In the genomic region with DNA sequence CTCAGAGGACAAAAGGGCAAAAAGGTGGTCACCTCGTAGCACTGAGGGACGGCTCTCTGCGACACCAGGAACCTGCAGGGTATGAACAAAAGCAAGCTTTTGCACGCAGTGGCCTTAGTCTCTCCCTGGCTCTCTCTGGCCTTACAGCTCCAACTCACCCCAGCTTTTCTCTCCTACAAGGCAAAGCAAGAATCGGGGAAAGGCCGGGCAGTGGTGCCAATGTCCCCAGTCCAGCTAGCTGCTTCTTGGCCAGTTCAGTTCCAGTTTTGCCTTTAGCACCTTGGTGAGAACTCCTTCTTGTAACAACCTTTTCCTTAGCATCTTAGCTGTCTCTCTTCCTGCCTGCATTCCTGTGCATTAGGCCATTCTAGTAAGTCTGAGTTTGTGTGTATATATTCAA, we compare ENCODE assay signal across 40 mouse cellular contexts. TPM values are rescaled to one million over a fixed set of nuclear protein-coding genes. Genes with fewer than 3 reads are reported as not detected.
"Had no signal": no experiment of that assay in that cellular context is flagged by ENCODE, and none has a peak within 500 bp of the region (broad histone marks: within the 10 kb centered on the region; RNA-seq: fewer than 3 reads in every experiment).

No protein-coding gene starts in this region.

- DNase-seq: left cerebral cortex, postnatal 4 days; liver; liver, embryonic 13.5 days; liver, postnatal 0 days; lung, adult 18-20 months; lung, adult 2 months; lung, embryonic 14.5 days; lung, postnatal 10 days; lung, postnatal 14 days; lung, postnatal 36 days; lung, postnatal 4 days; midbrain, embryonic 14.5 days had no signal

- H3K4me2 ChIP-seq: limb, embryonic 12.5 days; limb, embryonic 13.5 days; limb, embryonic 15.5 days; liver, embryonic 11.5 days; liver, embryonic 12.5 days; liver, embryonic 13.5 days; liver, embryonic 15.5 days; lung, embryonic 14.5 days; lung, embryonic 15.5 days; midbrain, embryonic 11.5 days; midbrain, embryonic 12.5 days; midbrain, embryonic 13.5 days; midbrain, embryonic 15.5 days; neural tube, embryonic 12.5 days had no signal

- H3K27ac ChIP-seq: limb, embryonic 10.5 days; limb, embryonic 12.5 days; limb, embryonic 13.5 days; limb, embryonic 15.5 days; liver, embryonic 12.5 days; liver, embryonic 13.5 days; liver, embryonic 14.5 days; liver, embryonic 15.5 days; lung, embryonic 15.5 days; macrophage; midbrain, embryonic 10.5 days; midbrain, embryonic 12.5 days; midbrain, embryonic 13.5 days; midbrain, embryonic 15.5 days; neural tube, embryonic 12.5 days had no signal

- H3K4me1 ChIP-seq: limb, embryonic 15.5 days; liver, embryonic 13.5 days; midbrain, embryonic 10.5 days; midbrain, embryonic 12.5 days; midbrain, embryonic 13.5 days; midbrain, embryonic 15.5 days; neural tube, embryonic 12.5 days had no signal

- H3K27me3 ChIP-seq: limb, embryonic 12.5 days; limb, embryonic 13.5 days; limb, embryonic 15.5 days; liver, embryonic 12.5 days; liver, embryonic 13.5 days; liver, embryonic 15.5 days; lung, embryonic 15.5 days; megakaryocyte, embryonic 14.5 days; midbrain, embryonic 12.5 days; midbrain, embryonic 13.5 days; midbrain, embryonic 15.5 days; neural tube, embryonic 12.5 days had no signal

- ATAC-seq: liver, embryonic 12.5 days; liver, postnatal 0 days; lung, postnatal 0 days; midbrain, embryonic 13.5 days; midbrain, embryonic 15.5 days; midbrain, embryonic 16.5 days had no signal

- H3K9me3 ChIP-seq: limb, embryonic 10.5 days; limb, embryonic 12.5 days; limb, embryonic 13.5 days; limb, embryonic 15.5 days; liver, embryonic 12.5 days; liver, embryonic 13.5 days; liver, embryonic 15.5 days; lung, embryonic 15.5 days; megakaryocyte, embryonic 14.5 days; midbrain, embryonic 10.5 days; midbrain, embryonic 12.5 days; midbrain, embryonic 13.5 days; midbrain, embryonic 15.5 days; neural tube, embryonic 12.5 days had no signal

- H3K4me3 ChIP-seq: limb, embryonic 10.5 days; limb, embryonic 12.5 days; limb, embryonic 13.5 days; limb, embryonic 15.5 days; liver, embryonic 12.5 days; liver, embryonic 13.5 days; liver, embryonic 15.5 days; lung, embryonic 15.5 days; megakaryocyte, embryonic 14.5 days; midbrain, embryonic 10.5 days; midbrain, embryonic 12.5 days; midbrain, embryonic 13.5 days; midbrain, embryonic 15.5 days; myocyte; neural tube, embryonic 12.5 days had no signal

- H3K36me3 ChIP-seq: midbrain, embryonic 12.5 days; midbrain, embryonic 15.5 days had no signal

- H3K9ac ChIP-seq: limb, embryonic 12.5 days; limb, embryonic 13.5 days; limb, embryonic 15.5 days; liver, embryonic 12.5 days; liver, embryonic 13.5 days; liver, embryonic 14.5 days; liver, embryonic 15.5 days; liver, postnatal 0 days; lung, embryonic 14.5 days; lung, embryonic 15.5 days; midbrain, embryonic 12.5 days; midbrain, embryonic 13.5 days; midbrain, embryonic 15.5 days; neural tube, embryonic 12.5 days had no signal

RNA-seq across cellular contexts. Expression of gene Rhoc, which starts 13.3 kb away (rescaled TPM):
- total RNA-seq: megakaryocyte-erythroid progenitor cell, adult 5-6 weeks had no signal

RNA-seq across cellular contexts. Expression of gene Fam19a3, which starts 19.8 kb away (rescaled TPM):
- total RNA-seq: left cerebral cortex, postnatal 10 days; left cerebral cortex, postnatal 14 days; megakaryocyte progenitor cell, adult 5-6 weeks; megakaryocyte, adult 5-6 weeks; megakaryocyte-erythroid progenitor cell, adult 5-6 weeks had no signal
- polyA plus RNA-seq: liver, embryonic 11.5 days; liver, embryonic 12.5 days; liver, embryonic 13.5 days; liver, embryonic 15.5 days; liver, embryonic 16.5 days; liver, postnatal 0 days; lung, embryonic 14.5 days; macrophage; midbrain, embryonic 11.5 days; midbrain, embryonic 12.5 days; midbrain, embryonic 13.5 days; midbrain, embryonic 14.5 days; midbrain, embryonic 16.5 days; midbrain, postnatal 0 days; myocyte; neural tube, embryonic 11.5 days; neural tube, embryonic 12.5 days had no signal

RNA-seq across cellular contexts. Expression of gene Ppm1j, which starts 20.6 kb away (rescaled TPM):
- total RNA-seq: megakaryocyte progenitor cell, adult 5-6 weeks; megakaryocyte-erythroid progenitor cell, adult 5-6 weeks had no signal
